Mouse (Mus musculus) midbrain, embryonic 16.5 days (tissue): ENCODE data around the gene Ppp4r1. TPM values are rescaled to one million over a fixed set of nuclear protein-coding genes. Genes with fewer than 3 reads are reported as not detected.

Experiments
- ATAC-seq: fragments of 200-750 bp; cut with Nextera tagmentation; 2 replicates; pipeline ENCODE4 v1.8.0; 2017; ENCODE audit warnings: moderate TSS enrichment
- H3K27ac ChIP-seq: fragments of 300-500 bp; sonication (generic); 2 replicates; pipeline ENCODE4 v1.5.1; 2014; ENCODE audit warnings: mild to moderate bottlenecking, low read length, mixed read lengths
- H3K27me3 ChIP-seq: fragments of 300-500 bp; sonication (generic); 2 replicates; pipeline ENCODE4 v1.6.1; 2014; ENCODE audit warnings: low read depth, low read length, mixed read lengths; ENCODE audit not compliant: control insufficient read depth, insufficient read depth
- H3K36me3 ChIP-seq: fragments of 300-500 bp; sonication (generic); 2 replicates; pipeline ENCODE4 v1.6.1; 2014; ENCODE audit warnings: mild to moderate bottlenecking, low read length, moderate library complexity, mixed read lengths; ENCODE audit not compliant: control insufficient read depth, insufficient read depth
- H3K4me1 ChIP-seq: fragments of 300-500 bp; sonication (generic); 2 replicates; pipeline ENCODE4 v1.6.1; 2014; ENCODE audit warnings: mild to moderate bottlenecking, low read length, mixed read lengths; ENCODE audit not compliant: control insufficient read depth, insufficient read depth
- H3K4me2 ChIP-seq: fragments of 300-500 bp; sonication (generic); 2 replicates; pipeline ENCODE4 v1.6.1; 2014; ENCODE audit warnings: mild to moderate bottlenecking, low read length, mixed read lengths
- H3K4me3 ChIP-seq: fragments of 300-500 bp; sonication (generic); 2 replicates; pipeline ENCODE4 v1.5.1; 2014; ENCODE audit warnings: low read depth, mild to moderate bottlenecking, low read length, moderate library complexity, mixed read lengths
- H3K9ac ChIP-seq: fragments of 300-500 bp; sonication (generic); 2 replicates; pipeline ENCODE4 v1.6.1; 2014; ENCODE audit warnings: low read depth, low read length, mixed read lengths
- H3K9me3 ChIP-seq: fragments of 300-500 bp; sonication (generic); replicated peaks from 2 replicates; pipeline ENCODE4 v1.6.1; 2014; ENCODE audit warnings: mild to moderate bottlenecking, low read length, mixed read lengths; ENCODE audit not compliant: control insufficient read depth, poor library complexity, severe bottlenecking
- WGBS: fragments of 180-500 bp; shearing (Covaris S2); extraction: QIAGEN DNeasy Blood & Tissue Kit; methylation state at CpG from one replicate; pipeline ENCODE4 v1.1.7; 2014; 5-methylcytosine and 5-hydroxymethylcytosine counted together
- polyA plus RNA-seq: library from polyadenylated mRNA; unstranded; fragments of >200 nt; fragmentation: Nextera tagmentation; extraction: Ambion mirVana; gene quantifications from 2 replicates; pipeline ENCODE4 v1.2.1, GENCODE M21; 2015

Gene Ppp4r1
- polyA plus RNA-seq, 1 experiment from 2014 or later: 41.5 TPM

DNA sequence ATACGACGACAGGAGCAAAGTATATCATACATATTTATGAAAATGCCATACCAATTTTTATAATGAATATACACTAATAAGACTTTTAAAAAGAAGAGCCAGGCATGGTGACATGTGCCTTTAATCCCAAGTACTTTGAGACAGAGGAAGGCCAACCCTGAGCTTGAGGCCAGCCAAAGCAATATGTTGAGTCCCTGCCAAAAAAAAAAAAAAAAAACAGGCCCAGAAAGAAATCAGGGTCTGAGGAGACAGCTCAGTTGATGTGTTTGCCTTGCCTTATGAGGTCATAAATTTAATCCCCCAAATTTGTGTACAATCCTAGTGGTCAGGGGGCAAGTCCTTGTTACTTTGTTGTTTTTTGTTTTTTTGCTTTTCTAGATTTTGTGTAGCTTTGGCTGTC lies 1.4 kb upstream of the Ppp4r1 start:
- no peak overlapping the region for H3K4me2 ChIP-seq
- no peak overlapping the region for H3K4me3 ChIP-seq
- H3K9ac ChIP-seq: no peak overlapping the region
- no peaks in the 10 kb centered on the region for H3K9me3 ChIP-seq
- no peaks in the 10 kb centered on the region for H3K36me3 ChIP-seq
- 86% methylated on average over 2 of the region's 2 CpGs for WGBS
- H3K4me1 ChIP-seq: peaks cover 18% of the 10 kb centered on the region
- no peaks in the 10 kb centered on the region for H3K27me3 ChIP-seq
- no peak overlapping the region for H3K27ac ChIP-seq
- ATAC-seq: no peak

GRCm38 (mm10) chr17:65783182-65784161 lies 1.1 kb downstream of the Ppp4r1 start:
- Histone ChIP-seq H3K4me1 (peaks cover 23% of the 10 kb centered on the region), H3K9ac (peak overlapping the region; percentile 99), H3K4me2 (peak overlapping the region; percentile 70), H3K27ac (peak overlapping the region; percentile 99), H3K9me3 (no peaks in the 10 kb centered on the region), H3K36me3 (no peaks in the 10 kb centered on the region), H3K27me3 (no peaks in the 10 kb centered on the region), H3K4me3 (peak overlapping the region; percentile 98)
- under 1% methylated on average over 46 of the region's 135 CpGs for WGBS
- peak; percentile 77 for ATAC-seq

GRCm38 (mm10) chr17:65784610-65785140 lies 2.3 kb downstream of the Ppp4r1 start:
- Histone ChIP-seq H3K9me3 (no peaks in the 10 kb centered on the region), H3K4me2 (peak overlapping the region; percentile 70), H3K27ac (no peak overlapping the region), H3K9ac (peak overlapping the region; percentile 52; the same call in 1 of the 2 replicates), H3K4me1 (peaks cover 26% of the 10 kb centered on the region), H3K27me3 (no peaks in the 10 kb centered on the region), H3K36me3 (no peaks in the 10 kb centered on the region), H3K4me3 (peak overlapping the region; percentile 98)
- no peak for ATAC-seq
- WGBS: 71% methylated on average over 8 of the region's 8 CpGs

DNA sequence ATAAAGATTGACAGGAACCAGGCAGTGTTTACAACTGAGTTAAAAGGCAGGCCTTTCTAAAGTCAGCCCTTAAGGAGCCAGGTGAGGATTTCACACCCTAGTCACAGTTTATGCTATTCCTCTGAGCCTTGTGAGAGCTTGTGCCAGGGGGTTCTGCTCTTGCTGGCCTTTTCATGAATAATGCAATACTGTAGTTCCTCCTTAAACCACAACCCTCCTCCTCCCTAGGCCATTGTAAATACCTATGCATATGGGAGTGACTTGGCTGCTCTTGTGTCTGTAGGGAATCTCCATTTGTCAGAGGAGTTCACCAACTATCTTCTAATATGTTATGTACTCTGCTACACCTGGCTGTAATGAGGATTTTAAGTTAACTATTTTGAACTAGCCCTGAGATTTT lies 3.3 kb downstream of the Ppp4r1 start:
- ATAC-seq: no peak
- no peaks in the 10 kb centered on the region for H3K27me3 ChIP-seq

DNA sequence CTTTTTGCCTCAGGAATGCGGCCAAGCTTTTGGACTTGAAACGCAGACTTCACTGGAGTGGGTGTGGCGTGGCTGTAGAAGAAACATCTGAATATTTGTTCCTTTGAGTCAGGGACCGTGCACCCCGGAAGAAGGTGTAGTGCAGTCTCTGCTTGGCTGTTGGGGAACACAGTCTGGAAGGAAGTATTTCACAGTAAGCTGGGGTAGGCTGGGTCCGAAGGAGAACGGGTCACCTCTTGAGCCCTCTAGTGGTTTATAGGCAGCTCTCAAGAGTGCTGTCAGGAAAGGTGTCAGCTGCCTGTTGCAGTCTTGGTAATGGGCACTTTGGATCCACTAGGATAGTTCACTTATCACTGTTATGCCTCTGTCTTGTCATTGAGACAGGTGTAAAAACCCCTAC lies 3.9 kb downstream of the Ppp4r1 start:
- Histone ChIP-seq H3K36me3 (no peaks in the 10 kb centered on the region), H3K4me3 (no peak overlapping the region), H3K27ac (no peak overlapping the region), H3K9ac (no peak overlapping the region), H3K27me3 (no peaks in the 10 kb centered on the region), H3K4me2 (no peak overlapping the region), H3K4me1 (peaks cover 26% of the 10 kb centered on the region), H3K9me3 (no peaks in the 10 kb centered on the region)
- no peak for ATAC-seq
- WGBS: 78% methylated on average over 7 of the region's 7 CpGs

More for the DNA sequence above, 3.3 kb downstream of the Ppp4r1 start:
- H3K4me1 ChIP-seq: peaks cover 26% of the 10 kb centered on the region
- H3K27ac ChIP-seq: no peak overlapping the region
- H3K4me2 ChIP-seq: no peak overlapping the region
- no peak overlapping the region for H3K9ac ChIP-seq
- H3K9me3 ChIP-seq: no peaks in the 10 kb centered on the region
- no peaks in the 10 kb centered on the region for H3K36me3 ChIP-seq
- no peak overlapping the region for H3K4me3 ChIP-seq

DNA sequence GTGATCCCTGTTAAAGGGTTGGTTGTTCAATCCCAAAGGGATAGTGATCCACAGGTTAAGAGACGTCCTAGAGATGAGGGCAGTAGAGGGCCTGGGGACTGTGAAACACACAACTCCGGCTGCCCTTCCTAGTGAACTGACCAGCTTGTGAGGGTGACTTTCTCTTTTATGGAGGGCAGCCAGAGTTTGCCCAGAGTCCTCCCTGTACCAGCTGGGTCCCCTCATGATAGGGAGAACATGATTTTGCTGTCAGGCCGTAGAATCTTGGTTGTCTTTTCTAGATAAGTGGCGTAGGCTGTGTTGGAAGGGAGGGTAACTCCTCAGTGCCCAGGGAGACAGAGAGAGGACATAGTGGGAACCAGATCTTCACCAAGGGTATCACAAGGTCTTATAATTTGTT lies 4.9 kb downstream of the Ppp4r1 start:
- Histone ChIP-seq H3K4me1 (peaks cover 20% of the 10 kb centered on the region), H3K36me3 (no peaks in the 10 kb centered on the region), H3K4me2 (no peak overlapping the region), H3K27me3 (no peaks in the 10 kb centered on the region), H3K9ac (no peak overlapping the region), H3K4me3 (no peak overlapping the region), H3K27ac (no peak overlapping the region), H3K9me3 (no peaks in the 10 kb centered on the region)
- WGBS: 87% methylated on average over 4 of the region's 4 CpGs
- no peak for ATAC-seq

- H3K4me1 ChIP-seq: peaks cover 20% of the 10 kb centered on the region
- H3K27ac ChIP-seq: no peak overlapping the region
- H3K9me3 ChIP-seq: no peaks in the 10 kb centered on the region
- H3K36me3 ChIP-seq: no peaks in the 10 kb centered on the region
- no peaks in the 10 kb centered on the region for H3K27me3 ChIP-seq
- no peak overlapping the region for H3K9ac ChIP-seq
- no peak for ATAC-seq
- no peak overlapping the region for H3K4me2 ChIP-seq
- H3K4me3 ChIP-seq: no peak overlapping the region
- WGBS: 82% methylated on average over 12 of the region's 12 CpGs
Observed at GRCm38 (mm10) chr17:65788542-65789291, 6.3 kb downstream of the Ppp4r1 start.

- Histone ChIP-seq H3K9me3 (no peaks in the 10 kb centered on the region), H3K27ac (no peak overlapping the region), H3K36me3 (no peaks in the 10 kb centered on the region), H3K4me1 (peaks cover 16% of the 10 kb centered on the region), H3K4me2 (no peak overlapping the region), H3K9ac (no peak overlapping the region), H3K27me3 (no peaks in the 10 kb centered on the region), H3K4me3 (no peak overlapping the region)
- no peak for ATAC-seq
- 92% methylated on average over 6 of the region's 6 CpGs for WGBS
Observed at GRCm38 (mm10) chr17:65789576-65789975, 7.2 kb downstream of the Ppp4r1 start.
